21 mouse cellular contexts compared by ENCODE assay signal in genomic region chr11:117260631-117261030, GRCm38 (mm10).
DNase-seq lines count a peak whose midpoint lies in the region; ATAC-seq and TF ChIP-seq lines count a peak whose summit lies in the region.
"Had no signal": no experiment of that assay in that cellular context is flagged by ENCODE, and none has a peak within 500 bp of the region (broad histone marks: within the 10 kb centered on the region; RNA-seq: fewer than 3 reads in every experiment).

No protein-coding gene starts in this region.

- H3K9me3 ChIP-seq in limb, embryonic 15.5 days: no peaks in the 10 kb centered on the region
- H3K9me3 ChIP-seq: G1E; intestine, embryonic 15.5 days; kidney, embryonic 15.5 days; limb, embryonic 12.5 days had no signal

- H3K36me3 ChIP-seq in limb, embryonic 15.5 days: no peaks in the 10 kb centered on the region
- H3K36me3 ChIP-seq: G1E; intestine, embryonic 15.5 days; kidney, embryonic 15.5 days; limb, embryonic 12.5 days had no signal

- no peak for ATAC-seq in limb, embryonic 15.5 days (ENCODE audit: insufficient number of reproducible peaks, low FRiP score, low TSS enrichment, low read depth)
- ATAC-seq: intestine, embryonic 15.5 days; liver, postnatal 0 days had no signal

- WGBS in limb, embryonic 15.5 days: 56% methylated on average over 9 of the region's 9 CpGs

- intact Hi-C loops in gastrocnemius, adult 2 months (cut with DNase I): no loop called here

- H3K4me1 ChIP-seq in limb, embryonic 15.5 days: peaks cover 46% of the 10 kb centered on the region

- H3K4me3 ChIP-seq in gastrocnemius, adult 2 months: no peak overlapping the region
- no peak overlapping the region for H3K4me3 ChIP-seq in limb, embryonic 15.5 days
- H3K4me3 ChIP-seq: intestine, embryonic 15.5 days; kidney, embryonic 15.5 days; left cerebral cortex, adult 2 months; limb, embryonic 12.5 days had no signal

- TF ChIP-seq CTCF in gastrocnemius, adult 2 months (IDR thresholded peaks at IDR 0.05): no peak

- H3K4me2 ChIP-seq in limb, embryonic 15.5 days: no peak overlapping the region
- H3K4me2 ChIP-seq: heart, embryonic 11.5 days; intestine, embryonic 15.5 days; kidney, embryonic 15.5 days; limb, embryonic 12.5 days had no signal

- H3K27me3 ChIP-seq in limb, embryonic 15.5 days: no peaks in the 10 kb centered on the region
- H3K27me3 ChIP-seq: intestine, embryonic 15.5 days; kidney, embryonic 15.5 days; limb, embryonic 12.5 days had no signal

- no peak overlapping the region for H3K9ac ChIP-seq in limb, embryonic 15.5 days
- H3K9ac ChIP-seq: intestine, embryonic 15.5 days; kidney, embryonic 15.5 days; limb, embryonic 12.5 days; liver, postnatal 0 days had no signal

- no peak for DNase-seq in gastrocnemius, adult 2 months
- DNase-seq in gastrocnemius, postnatal 10 days: no peak
- peak; percentile 48 for DNase-seq in retina, postnatal 1 day
- DNase-seq in retina, embryonic 14.5 days (ENCODE audit: low spot score): no peak
- no peak for DNase-seq in kidney, postnatal 14 days
- DNase-seq in adrenal gland, postnatal 14 days: no peak
- DNase-seq in ovary, postnatal 14 days (ENCODE audit: low spot score): no peak
- DNase-seq: adrenal gland, postnatal 25 days; cerebellum, adult 9-11 months; embryo, embryonic 11 days; gastrocnemius, postnatal 36 days; heart, postnatal 36 days; liver, postnatal 0 days; right cerebral cortex, postnatal 25 days had no signal

- peak overlapping the region; percentile 71; the same call in 1 of the 2 replicates for H3K27ac ChIP-seq in gastrocnemius, adult 2 months
- peak overlapping the region; percentile 48; the same call in 1 of the 2 replicates for H3K27ac ChIP-seq in limb, embryonic 15.5 days
- H3K27ac ChIP-seq: intestine, embryonic 15.5 days; kidney, embryonic 15.5 days; left cerebral cortex, adult 2 months; limb, embryonic 12.5 days had no signal
